Mouse (Mus musculus) spleen, postnatal 4 days (tissue): ENCODE results near the gene Tsc1.

Experiments used
- DNase-seq, 2 experiments: peaks; one replicate each; pipeline ENCODE4 v3.0.0; 2022; ENCODE audit warnings: low spot score in 2 of 2

Gene Tsc1

GRCm38 (mm10) chr2:28723912-28724311 is 82.9 kb downstream of the Tsc1 start:
- DNase-seq = no peak

- DNase-seq = no peak
Observed at GRCm38 (mm10) chr2:28727786-28728404, 86.9 kb downstream of the Tsc1 start.

GRCm38 (mm10) chr2:28730676-28731075 is 89.6 kb downstream of the Tsc1 start:
- no peak for DNase-seq

DNA sequence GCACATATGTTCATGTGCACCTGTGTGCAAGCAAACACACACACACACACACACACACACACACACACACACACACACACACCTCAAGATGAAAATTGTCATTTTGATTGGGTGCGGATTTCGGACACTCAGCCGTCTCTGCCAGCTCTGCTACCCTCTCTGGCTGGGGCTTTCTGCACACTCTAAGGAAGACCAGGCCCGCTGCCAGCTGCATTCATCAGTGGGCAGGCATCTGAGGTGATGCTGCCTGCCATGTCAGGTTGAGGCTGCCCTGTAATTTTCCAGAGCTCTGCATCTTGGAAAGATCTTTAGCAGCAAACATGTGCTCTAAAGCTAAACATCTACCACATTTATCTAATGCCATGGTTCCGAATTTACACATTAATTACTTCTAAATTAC is 96.1 kb downstream of the Tsc1 start:
- DNase-seq = no peak

GRCm38 (mm10) chr2:28740159-28740558 is 99.1 kb downstream of the Tsc1 start:
- no peak for DNase-seq
